Mouse (Mus musculus): ENCODE measurements around the gene Ehd4. TPM values are rescaled to one million over a fixed set of nuclear protein-coding genes. Genes with fewer than 3 reads are reported as not detected.

Gene Ehd4
- 9.8 and 11.3 TPM in 2 replicates for polyA plus RNA-seq (2015; fragmentation: Nextera tagmentation; extraction: Ambion mirVana)

DNA sequence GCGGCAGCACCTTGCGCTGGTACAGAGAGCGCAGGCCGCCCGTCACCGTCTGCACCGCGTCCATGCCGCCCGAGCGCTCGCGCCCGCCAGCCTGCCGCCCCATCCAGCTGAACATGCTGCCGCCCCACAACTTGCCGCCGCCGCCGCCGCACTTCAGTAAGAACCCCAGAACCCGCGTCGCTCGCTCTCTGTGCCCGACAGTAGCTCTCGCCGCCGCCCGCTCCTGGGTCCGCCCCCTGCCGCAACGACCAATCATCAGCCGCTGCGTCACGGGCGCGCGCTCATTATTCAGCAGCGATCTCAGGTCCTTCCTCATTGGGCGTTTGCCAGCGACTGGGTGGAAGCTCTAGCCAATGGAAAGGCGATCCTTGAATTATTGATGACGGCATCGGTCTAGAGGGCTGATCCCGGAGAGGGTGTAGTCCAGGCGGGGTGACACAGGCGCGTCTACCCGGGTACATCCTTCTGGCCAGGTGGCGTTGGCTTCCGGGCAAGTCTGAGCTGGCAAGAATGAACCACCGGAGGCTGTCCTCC lies at the start of gene Ehd4:
TSS of gene Ehd4 (minus strand) at position 246 of the 534 bp plus-strand sequence.
- H3K4me3 ChIP-seq, result peak within 1 kb of the TSS; percentile 67
- peaks cover 8% of the 10 kb centered on the region for H3K4me1 ChIP-seq
- WGBS, result under 1% methylated on average over 46 of the region's 53 CpGs
- peak; percentile 100 for ATAC-seq
- peaks cover 9% of the 10 kb centered on the region; the same call in 1 of the 2 replicates for H3K27me3 ChIP-seq
- peak within 1 kb of the TSS; percentile 99 for H3K4me2 ChIP-seq
- no peak within 1 kb of the TSS for H3K27ac ChIP-seq
- no peaks in the 10 kb centered on the region for H3K36me3 ChIP-seq (ENCODE audit: poor library complexity, severe bottlenecking)
- H3K9ac ChIP-seq, result peak within 1 kb of the TSS; percentile 76
- no peaks in the 10 kb centered on the region for H3K9me3 ChIP-seq (replicated peaks)

DNA sequence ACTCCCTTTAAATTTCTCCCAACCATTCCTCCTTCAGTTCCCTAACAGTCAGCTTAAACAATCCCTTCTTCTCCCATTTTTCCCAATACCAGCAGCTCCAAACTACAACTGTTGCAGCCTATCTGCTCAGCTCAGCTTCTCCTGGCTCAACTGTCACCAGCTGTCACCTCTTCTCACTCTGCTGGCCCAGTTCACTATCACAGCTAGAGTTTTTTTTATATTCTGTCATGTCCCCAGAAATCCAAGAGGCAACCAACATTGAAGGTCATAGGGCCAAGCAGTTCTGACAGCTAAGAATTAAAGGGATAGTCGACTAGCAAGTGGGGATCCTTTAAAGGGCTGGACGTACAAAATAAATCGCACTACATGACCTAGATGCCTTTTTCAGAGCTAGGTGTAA lies 49.3 kb upstream of the Ehd4 start:
- Histone ChIP-seq H3K9me3 (replicated peaks) (no peaks in the 10 kb centered on the region), H3K4me3 (no peak overlapping the region), H3K9ac (no peak overlapping the region), H3K4me2 (no peak overlapping the region), H3K36me3 (ENCODE audit: poor library complexity, severe bottlenecking) (no peaks in the 10 kb centered on the region), H3K4me1 (no peaks in the 10 kb centered on the region), H3K27ac (no peak overlapping the region), H3K27me3 (no peaks in the 10 kb centered on the region)
- 78% methylated on average over 3 of the region's 3 CpGs for WGBS
- no peak for ATAC-seq

DNA sequence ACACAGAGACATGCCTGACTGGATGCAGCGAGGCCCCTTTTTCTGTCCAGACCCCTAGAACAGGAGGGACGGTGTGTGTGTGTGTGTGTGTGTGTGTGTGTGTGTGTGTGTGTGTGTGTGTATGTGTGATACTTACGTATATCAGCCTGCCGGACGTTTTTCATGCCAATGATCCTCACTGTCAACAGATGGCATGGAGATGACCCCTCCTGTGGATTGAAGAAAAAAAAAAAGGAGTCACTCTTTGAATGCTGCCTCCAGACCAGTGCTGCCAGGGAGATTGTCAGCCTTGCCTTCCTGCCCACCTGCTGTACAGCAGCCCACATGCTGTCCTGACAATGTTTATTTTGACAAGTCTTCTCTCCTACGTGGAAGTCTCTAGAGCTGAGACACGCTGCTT lies 45.7 kb upstream of the Ehd4 start:
- Histone ChIP-seq H3K4me2 (no peak overlapping the region), H3K4me3 (no peak overlapping the region), H3K36me3 (ENCODE audit: poor library complexity, severe bottlenecking) (no peaks in the 10 kb centered on the region), H3K9ac (no peak overlapping the region), H3K9me3 (replicated peaks) (no peaks in the 10 kb centered on the region; the same call in 1 of the 2 replicates), H3K27ac (no peak overlapping the region), H3K27me3 (no peaks in the 10 kb centered on the region), H3K4me1 (no peaks in the 10 kb centered on the region)
- 71% methylated on average over 7 of the region's 7 CpGs for WGBS
- no peak for ATAC-seq

DNA sequence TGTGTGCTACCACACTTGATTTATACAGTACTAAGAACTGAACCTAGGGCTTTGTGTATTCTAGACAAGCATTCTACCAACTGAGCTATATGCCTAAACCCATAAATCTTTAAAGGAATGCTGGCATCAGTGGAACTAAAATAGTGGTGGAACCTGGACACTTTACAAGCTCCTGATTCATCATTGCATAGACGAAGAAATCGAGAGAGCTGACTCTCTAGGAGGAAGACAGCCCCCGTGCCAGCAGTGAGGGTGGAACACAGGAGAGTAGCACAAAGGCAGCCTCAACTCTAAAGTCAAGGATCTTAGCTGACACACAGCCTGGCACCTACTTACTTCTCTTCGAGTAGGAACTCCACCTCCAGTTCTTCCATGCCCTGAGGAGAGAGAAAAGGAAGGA lies 33.8 kb upstream of the Ehd4 start:
- WGBS, result 83% methylated on average over 4 of the region's 4 CpGs
- ATAC-seq, result no peak

DNA sequence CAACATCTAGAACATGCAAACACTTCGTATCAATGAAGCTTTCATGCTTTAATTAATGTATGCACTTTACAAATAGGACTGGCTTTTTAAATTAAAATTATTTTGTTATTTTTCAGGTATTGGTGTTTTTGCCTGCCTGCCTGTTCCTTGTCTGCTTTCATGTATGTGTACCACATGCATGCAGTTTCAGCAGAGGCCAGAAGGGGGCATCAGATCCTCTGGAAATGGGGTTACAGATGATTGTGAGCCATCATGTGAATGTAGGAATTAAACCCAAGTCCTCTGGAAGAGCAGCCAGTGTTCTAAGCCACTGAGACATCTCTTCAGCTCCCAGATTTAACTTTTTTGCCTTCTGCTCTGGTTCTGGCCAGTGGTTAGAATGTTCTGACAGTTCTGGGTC lies 33.2 kb upstream of the Ehd4 start:
- H3K27ac ChIP-seq, result no peak overlapping the region
- no peaks in the 10 kb centered on the region for H3K36me3 ChIP-seq (ENCODE audit: poor library complexity, severe bottlenecking)
- H3K4me2 ChIP-seq, result no peak overlapping the region
- no peaks in the 10 kb centered on the region for H3K4me1 ChIP-seq
- H3K9ac ChIP-seq, result no peak overlapping the region
- H3K9me3 ChIP-seq (replicated peaks), result no peaks in the 10 kb centered on the region
- no peak for ATAC-seq
- H3K27me3 ChIP-seq, result no peaks in the 10 kb centered on the region
- no peak overlapping the region for H3K4me3 ChIP-seq
- 100% methylated on average over 1 of the region's 1 CpGs for WGBS

More for the DNA sequence above, 33.8 kb upstream of the Ehd4 start:
- no peaks in the 10 kb centered on the region for H3K4me1 ChIP-seq
- no peak overlapping the region for H3K4me2 ChIP-seq
- no peak overlapping the region for H3K9ac ChIP-seq
- H3K4me3 ChIP-seq, result no peak overlapping the region
- no peaks in the 10 kb centered on the region for H3K36me3 ChIP-seq (ENCODE audit: poor library complexity, severe bottlenecking)
- no peaks in the 10 kb centered on the region for H3K9me3 ChIP-seq (replicated peaks)
- no peaks in the 10 kb centered on the region for H3K27me3 ChIP-seq
- H3K27ac ChIP-seq, result no peak overlapping the region

DNA sequence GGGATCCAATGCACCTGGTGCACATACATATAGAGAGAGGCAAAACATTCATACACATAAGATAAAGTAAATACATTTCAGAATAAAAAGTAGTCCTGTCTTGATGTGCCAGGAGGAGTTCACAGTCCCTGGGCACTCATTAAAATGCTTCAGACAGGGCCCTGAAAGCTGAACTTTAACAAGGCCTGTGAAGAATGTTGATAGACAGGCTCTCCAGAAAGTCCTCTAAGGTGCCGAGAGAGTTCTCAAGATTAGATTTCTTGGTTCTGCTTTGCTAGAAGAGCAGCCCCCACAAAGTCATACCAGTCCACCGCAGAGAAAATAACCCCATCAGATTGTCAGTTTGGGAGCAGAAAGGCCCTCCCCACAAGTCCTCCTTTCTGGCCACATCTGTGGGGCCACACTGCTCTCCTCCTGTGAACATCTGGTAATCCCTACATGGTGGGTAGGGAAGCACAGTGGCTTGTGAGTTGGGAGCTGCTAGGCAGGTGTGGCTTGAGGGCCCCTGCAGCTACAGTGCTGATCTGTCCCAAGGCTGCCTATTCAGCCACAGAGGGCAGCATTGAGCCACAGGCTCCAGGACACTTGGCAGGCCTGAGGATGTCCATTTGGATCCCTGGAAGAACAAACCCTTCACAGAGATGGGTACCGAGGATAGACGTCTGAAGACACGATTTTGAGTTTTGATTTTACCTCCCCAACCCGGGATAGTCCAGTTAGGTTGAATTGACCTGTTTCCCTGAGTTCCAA lies 31.3 kb upstream of the Ehd4 start:
- whole genome bisulfite sequencing, result 84% methylated on average over 6 of the region's 6 CpGs
- Histone ChIP-seq H3K9me3 (replicated peaks) (no peaks in the 10 kb centered on the region), H3K27ac (no peak overlapping the region), H3K36me3 (ENCODE audit: poor library complexity, severe bottlenecking) (no peaks in the 10 kb centered on the region), H3K27me3 (no peaks in the 10 kb centered on the region), H3K4me3 (no peak overlapping the region), H3K9ac (no peak overlapping the region), H3K4me1 (no peaks in the 10 kb centered on the region), H3K4me2 (no peak overlapping the region)
- no peak for ATAC-seq

DNA sequence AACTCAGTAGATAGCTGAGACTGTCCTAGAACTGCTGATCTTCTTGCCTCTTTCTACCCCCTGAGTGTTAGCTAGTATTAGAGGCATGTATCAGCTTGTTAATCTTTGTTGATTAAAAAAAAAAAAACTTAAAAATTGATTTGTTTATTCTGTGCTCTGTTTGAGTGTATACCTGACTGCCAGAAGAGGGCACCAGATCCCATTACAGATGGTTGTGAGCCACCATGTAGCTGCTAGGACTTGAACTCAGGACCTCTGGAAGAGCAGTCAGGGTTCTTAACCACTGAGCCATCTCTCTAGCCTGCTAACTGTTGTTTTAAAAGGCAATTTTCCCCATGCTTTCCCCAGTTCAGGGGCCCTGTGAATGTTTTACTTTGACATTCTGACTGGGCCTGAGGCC lies 24.5 kb upstream of the Ehd4 start:
- Histone ChIP-seq H3K9ac (no peak overlapping the region), H3K4me2 (no peak overlapping the region), H3K36me3 (ENCODE audit: poor library complexity, severe bottlenecking) (no peaks in the 10 kb centered on the region), H3K4me3 (no peak overlapping the region), H3K4me1 (no peaks in the 10 kb centered on the region), H3K27ac (no peak overlapping the region), H3K27me3 (no peaks in the 10 kb centered on the region), H3K9me3 (replicated peaks) (no peaks in the 10 kb centered on the region)
- ATAC-seq, result no peak

DNA sequence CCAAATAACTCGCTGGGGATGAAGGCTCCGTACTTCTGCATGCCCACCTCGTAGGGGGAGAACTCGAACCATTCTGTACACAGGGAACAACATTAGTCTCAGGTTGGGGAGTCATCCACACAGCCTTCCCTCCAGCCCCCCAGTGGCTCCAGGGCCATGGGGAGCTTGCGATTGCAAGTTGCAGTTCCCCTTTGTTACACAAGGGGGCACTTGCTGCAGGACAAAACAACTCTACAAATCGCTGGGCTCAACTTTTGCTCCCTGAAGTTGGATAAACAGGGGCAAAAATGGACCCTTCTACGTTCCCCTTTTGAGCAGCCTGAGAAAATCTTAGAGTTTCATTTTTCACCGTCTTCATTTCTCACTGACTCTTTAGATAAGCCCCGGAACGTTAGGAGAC lies 19.3 kb upstream of the Ehd4 start:
- Histone ChIP-seq H3K9ac (no peak overlapping the region), H3K9me3 (replicated peaks) (no peaks in the 10 kb centered on the region), H3K4me3 (no peak overlapping the region), H3K4me1 (no peaks in the 10 kb centered on the region), H3K27ac (no peak overlapping the region), H3K36me3 (ENCODE audit: poor library complexity, severe bottlenecking) (no peaks in the 10 kb centered on the region), H3K27me3 (no peaks in the 10 kb centered on the region), H3K4me2 (no peak overlapping the region)
- ATAC-seq, result no peak
- whole genome bisulfite sequencing, result 33% methylated on average over 10 of the region's 10 CpGs

DNA sequence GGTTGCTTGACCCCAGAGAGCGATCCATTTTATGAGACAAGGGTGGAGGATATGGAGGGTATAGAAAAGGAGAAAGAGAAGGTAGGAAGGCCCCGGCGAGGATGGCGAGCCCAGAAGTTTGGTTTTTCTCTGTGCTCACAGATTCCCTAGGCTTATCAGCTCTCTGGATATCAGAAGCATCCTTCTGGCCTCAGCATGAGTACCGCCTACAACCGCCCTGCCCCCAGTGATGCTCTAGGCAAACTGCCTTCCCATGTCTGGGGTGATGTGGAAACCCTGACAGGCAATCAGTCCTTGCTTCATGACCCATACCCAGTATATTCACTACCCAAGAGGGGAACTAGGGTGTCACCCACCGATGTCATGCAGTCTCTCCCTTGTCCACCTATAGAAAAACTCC lies 17.0 kb upstream of the Ehd4 start:
- Histone ChIP-seq H3K4me3 (no peak overlapping the region), H3K9ac (no peak overlapping the region), H3K36me3 (ENCODE audit: poor library complexity, severe bottlenecking) (no peaks in the 10 kb centered on the region), H3K27me3 (no peaks in the 10 kb centered on the region), H3K4me2 (no peak overlapping the region), H3K27ac (no peak overlapping the region), H3K4me1 (no peaks in the 10 kb centered on the region), H3K9me3 (replicated peaks) (no peaks in the 10 kb centered on the region)
- 93% methylated on average over 7 of the region's 7 CpGs for WGBS
- no peak for ATAC-seq

DNA sequence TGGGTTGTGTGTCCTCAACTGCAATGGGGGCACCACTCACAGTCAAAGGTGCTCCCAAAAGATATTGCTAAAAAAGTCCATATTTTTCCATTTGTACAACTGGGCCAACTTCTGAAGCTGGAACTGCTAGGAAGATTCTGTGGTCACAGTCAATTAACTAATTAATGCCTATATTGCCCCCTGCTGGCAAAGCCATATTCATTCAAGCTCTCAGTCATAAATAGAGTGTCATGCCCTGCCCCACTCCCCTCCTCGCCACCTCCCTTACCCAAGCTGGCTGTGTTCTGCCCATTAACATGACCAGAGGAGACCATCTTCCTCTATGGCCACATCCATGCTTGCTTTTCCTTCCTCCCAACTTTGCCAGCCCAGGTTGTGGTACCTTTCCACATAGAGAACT lies 16.3 kb upstream of the Ehd4 start:
- no peaks in the 10 kb centered on the region for H3K36me3 ChIP-seq (ENCODE audit: poor library complexity, severe bottlenecking)
- H3K9me3 ChIP-seq (replicated peaks), result no peaks in the 10 kb centered on the region
- H3K4me2 ChIP-seq, result no peak overlapping the region
- ATAC-seq, result no peak
- no peaks in the 10 kb centered on the region for H3K4me1 ChIP-seq
- H3K4me3 ChIP-seq, result no peak overlapping the region
- no peak overlapping the region for H3K9ac ChIP-seq
- no peaks in the 10 kb centered on the region for H3K27me3 ChIP-seq
- H3K27ac ChIP-seq, result no peak overlapping the region
- 58% methylated on average over 1 of the region's 1 CpGs for WGBS

DNA sequence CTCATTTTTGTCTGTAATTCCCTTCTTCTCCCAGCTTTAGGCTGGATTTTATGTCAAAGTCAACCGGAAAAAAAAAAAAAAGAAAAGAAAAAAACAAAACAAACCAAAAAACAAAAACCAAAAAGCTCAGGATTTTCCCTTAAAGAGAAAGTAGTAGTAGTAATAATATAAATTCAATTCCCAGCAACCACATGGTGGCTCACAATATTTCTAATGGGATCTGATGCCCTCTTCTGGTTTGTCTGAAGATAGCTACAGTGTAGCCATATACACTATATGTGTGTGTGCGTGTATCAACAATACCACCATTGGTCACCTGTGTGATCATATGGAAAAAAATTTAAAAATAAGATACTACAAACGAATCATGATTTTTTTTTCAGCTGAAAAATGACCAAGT lies 15.0 kb upstream of the Ehd4 start:
- Histone ChIP-seq H3K27ac (no peak overlapping the region), H3K4me2 (no peak overlapping the region), H3K36me3 (ENCODE audit: poor library complexity, severe bottlenecking) (no peaks in the 10 kb centered on the region), H3K9ac (no peak overlapping the region), H3K9me3 (replicated peaks) (no peaks in the 10 kb centered on the region), H3K4me3 (no peak overlapping the region), H3K4me1 (no peaks in the 10 kb centered on the region), H3K27me3 (no peaks in the 10 kb centered on the region)
- no peak for ATAC-seq
- 81% methylated on average over 3 of the region's 3 CpGs for WGBS

DNA sequence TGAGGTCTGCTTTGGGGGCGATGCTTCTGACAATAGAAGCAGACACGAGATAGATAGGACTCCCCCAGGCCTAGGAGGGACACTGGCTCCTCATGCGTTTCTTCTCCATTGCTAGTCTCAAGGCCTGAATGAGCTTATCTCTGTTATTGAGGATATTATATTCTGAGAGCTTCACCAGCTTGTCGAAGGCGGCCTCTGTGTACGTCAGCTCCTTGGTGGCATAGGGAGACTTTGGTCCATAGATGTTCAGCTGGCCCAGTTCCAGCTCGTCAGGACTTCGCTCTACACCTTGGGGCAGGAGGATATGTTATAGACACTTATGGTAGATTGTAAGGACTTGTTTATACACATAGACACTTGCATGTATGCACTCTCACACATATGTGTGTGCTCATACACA lies 13.4 kb upstream of the Ehd4 start:
- Histone ChIP-seq H3K9ac (no peak overlapping the region), H3K4me1 (no peaks in the 10 kb centered on the region), H3K36me3 (ENCODE audit: poor library complexity, severe bottlenecking) (no peaks in the 10 kb centered on the region), H3K4me2 (no peak overlapping the region), H3K9me3 (replicated peaks) (no peaks in the 10 kb centered on the region), H3K27me3 (no peaks in the 10 kb centered on the region), H3K27ac (no peak overlapping the region), H3K4me3 (no peak overlapping the region)
- WGBS, result 89% methylated on average over 8 of the region's 8 CpGs
- ATAC-seq, result no peak

DNA sequence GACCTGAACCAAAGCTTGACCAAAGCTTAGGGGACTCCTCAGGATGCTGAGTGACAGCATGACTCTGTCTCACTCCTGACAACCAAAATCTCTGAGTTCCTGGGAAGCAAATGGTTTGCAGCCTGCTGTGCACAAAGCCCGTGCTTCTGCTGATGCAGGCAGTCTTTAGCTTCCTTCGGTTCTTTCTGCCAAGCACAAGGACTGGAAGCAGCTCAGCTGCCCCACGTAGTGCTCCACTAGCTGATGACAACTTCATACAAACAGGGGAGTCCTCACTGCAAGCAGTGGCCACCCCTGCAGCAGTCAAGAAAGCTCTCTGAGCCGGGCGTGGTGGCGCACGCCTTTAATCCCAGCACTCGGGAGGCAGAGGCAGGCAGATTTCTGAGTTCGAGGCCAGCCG lies 11.1 kb upstream of the Ehd4 start:
- H3K27ac ChIP-seq, result no peak overlapping the region
- no peak overlapping the region for H3K4me2 ChIP-seq
- 82% methylated on average over 10 of the region's 10 CpGs for WGBS
- H3K9ac ChIP-seq, result no peak overlapping the region
- H3K4me3 ChIP-seq, result no peak overlapping the region
- no peaks in the 10 kb centered on the region for H3K9me3 ChIP-seq (replicated peaks)
- ATAC-seq, result no peak
- no peaks in the 10 kb centered on the region for H3K4me1 ChIP-seq
- no peaks in the 10 kb centered on the region for H3K27me3 ChIP-seq
- H3K36me3 ChIP-seq (ENCODE audit: poor library complexity, severe bottlenecking), result no peaks in the 10 kb centered on the region
